ENCODE assay signal across 24 mouse cellular contexts in genomic region chr9:61533237-61533636, GRCm38 (mm10).
DNase-seq lines count a peak whose midpoint lies in the region; ATAC-seq and TF ChIP-seq lines count a peak whose summit lies in the region.
"Had no signal": no experiment of that assay in that cellular context is flagged by ENCODE, and none has a peak within 500 bp of the region (broad histone marks: within the 10 kb centered on the region; RNA-seq: fewer than 3 reads in every experiment).

No protein-coding gene starts in this region.

- no peak overlapping the region for H3K9ac ChIP-seq in hindbrain, postnatal 0 days (replicated peaks; ENCODE audit: low read length)
- H3K9ac ChIP-seq: forebrain, embryonic 13.5 days; hindbrain, embryonic 14.5 days had no signal

- intact Hi-C loops in gastrocnemius, adult 2 months (cut with DNase I), result no loop called here
- intact Hi-C loops in heart, postnatal 10 days (cut with DNase I), result no loop called here

- no peak overlapping the region for H3K4me2 ChIP-seq in hindbrain, postnatal 0 days (ENCODE audit: low read depth, low read length)
- H3K4me2 ChIP-seq: forebrain, embryonic 13.5 days; hindbrain, embryonic 14.5 days had no signal

- no peak overlapping the region for H3K27ac ChIP-seq in gastrocnemius, adult 2 months
- peak overlapping the region; percentile 86; the same call in 1 of the 2 replicates for H3K27ac ChIP-seq in hindbrain, embryonic 10.5 days
- no peak overlapping the region for H3K27ac ChIP-seq in hindbrain, postnatal 0 days
- H3K27ac ChIP-seq: forebrain, embryonic 10.5 days; forebrain, embryonic 13.5 days; heart, adult 2 months; hindbrain, embryonic 14.5 days had no signal

- H3K9me3 ChIP-seq in hindbrain, embryonic 10.5 days, result no peaks in the 10 kb centered on the region
- H3K9me3 ChIP-seq in hindbrain, postnatal 0 days (ENCODE audit: low read length), result no peaks in the 10 kb centered on the region
- H3K9me3 ChIP-seq: forebrain, embryonic 10.5 days; forebrain, embryonic 13.5 days had no signal

- 84% methylated on average over 9 of the region's 9 CpGs for WGBS in hindbrain, embryonic 10.5 days
- 90% methylated on average over 9 of the region's 9 CpGs for WGBS in hindbrain, postnatal 0 days

- TF ChIP-seq CTCF in gastrocnemius, adult 2 months (IDR thresholded peaks at IDR 0.05), result no peak
- no peak for TF ChIP-seq CTCF in hindbrain, postnatal 0 days (IDR thresholded peaks at IDR 0.05; ENCODE audit: low read depth)

- H3K27me3 ChIP-seq in hindbrain, embryonic 10.5 days (ENCODE audit: insufficient read depth, poor library complexity, severe bottlenecking), result peaks cover 11% of the 10 kb centered on the region; the same call in 1 of the 2 replicates
- H3K27me3 ChIP-seq in hindbrain, postnatal 0 days (ENCODE audit: insufficient read depth, low read length), result no peaks in the 10 kb centered on the region

- DNase-seq in gastrocnemius, adult 2 months, result peak; percentile 20
- DNase-seq in gastrocnemius, postnatal 4 days (ENCODE audit: low spot score in 2 of 2), result no peak
- peak; percentile 43 to 54 for DNase-seq in heart, postnatal 10 days
- no peak for DNase-seq in heart, adult 8-10 months (ENCODE audit: low spot score)
- DNase-seq in hindbrain, embryonic 10.5 days (ENCODE audit: low spot score), result no peak
- no peak for DNase-seq in hindbrain, postnatal 0 days (ENCODE audit: low spot score)
- peak; percentile 6 for DNase-seq in 416B (ENCODE audit: low read depth)
- no peak for DNase-seq in cerebellum, postnatal 4 days (ENCODE audit: low spot score in 2 of 2)
- DNase-seq: adrenal gland, adult 8-10 months; adrenal gland, postnatal 25 days; cerebellum, adult 11-12 months; cerebellum, adult 8-10 months; cerebellum, postnatal 10 days; cerebellum, postnatal 36 days; gastrocnemius, postnatal 10 days; gastrocnemius, postnatal 36 days; heart, adult 2 months; kidney, adult 2 months had no signal

- no peak overlapping the region for H3K4me3 ChIP-seq in gastrocnemius, adult 2 months
- no peak overlapping the region for H3K4me3 ChIP-seq in hindbrain, embryonic 10.5 days
- H3K4me3 ChIP-seq in hindbrain, postnatal 0 days (ENCODE audit: low read length), result no peak overlapping the region
- H3K4me3 ChIP-seq: forebrain, embryonic 10.5 days; forebrain, embryonic 13.5 days; heart, adult 2 months had no signal

- no peak for ATAC-seq in hindbrain, postnatal 0 days
- ATAC-seq: activated CD4-positive, CD25-positive, alpha-beta regulatory T cell, adult 4 months; forebrain, embryonic 13.5 days; forebrain, embryonic 16.5 days; intestine, postnatal 0 days had no signal

- no peaks in the 10 kb centered on the region for H3K36me3 ChIP-seq in hindbrain, embryonic 10.5 days
- H3K36me3 ChIP-seq in hindbrain, postnatal 0 days (ENCODE audit: insufficient read depth, low read length), result no peaks in the 10 kb centered on the region
- H3K36me3 ChIP-seq: forebrain, embryonic 10.5 days had no signal

- H3K4me1 ChIP-seq in hindbrain, embryonic 10.5 days (replicated peaks), result peaks cover 77% of the 10 kb centered on the region
- H3K4me1 ChIP-seq in hindbrain, postnatal 0 days (ENCODE audit: insufficient read depth, low read length), result peaks cover 5% of the 10 kb centered on the region; the same call in 1 of the 2 replicates

Comparison
In these comparisons a context has a peak if more than half of its experiments do, and no peak if none do; other contexts are left out.
1. DNase-seq: peak in gastrocnemius, adult 2 months (single experiment), heart, postnatal 10 days (2 of 2) and 416B (single experiment); none in gastrocnemius, postnatal 4 days (0 of 2), heart, adult 8-10 months (single experiment), hindbrain, embryonic 10.5 days (single experiment), hindbrain, postnatal 0 days (single experiment) and cerebellum, postnatal 4 days (0 of 2).